Mouse (Mus musculus): ENCODE data around the gene Ddx59. TPM values are rescaled to one million over a fixed set of nuclear protein-coding genes. Genes with fewer than 3 reads are reported as not detected.

Ddx59 gene
- polyA plus RNA-seq, 2 experiments: 3.5 to 5.2 TPM

DNA sequence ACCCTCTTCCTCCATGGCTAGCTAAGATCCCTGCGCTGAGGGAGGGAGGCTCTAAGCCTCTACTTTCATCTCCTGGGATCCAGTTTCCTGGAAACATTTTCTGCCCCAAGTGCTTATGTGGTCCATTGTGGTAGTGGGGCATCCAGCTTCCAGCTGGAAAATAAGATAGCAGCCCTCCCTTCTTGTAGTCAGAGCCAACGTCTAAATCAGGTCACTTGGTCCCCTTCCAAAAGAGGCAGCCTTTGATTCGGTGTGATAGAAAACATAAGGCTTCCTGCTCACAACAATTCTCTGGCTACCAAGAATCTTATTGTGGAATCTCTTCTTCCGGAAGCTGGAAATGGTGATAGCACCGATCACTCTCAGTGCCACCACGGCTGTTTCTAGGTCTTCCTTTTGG is 33.9 kb upstream of the Ddx59 start:
- DNase-seq (ENCODE audit: low read depth in 3 of 3, low spot score in 3 of 3) (no peak), ATAC-seq (ENCODE audit: insufficient read depth) (no peak)
- H3K9ac ChIP-seq (replicated peaks): no peak overlapping the region
- no peak overlapping the region for H3K4me3 ChIP-seq (ENCODE audit: insufficient read depth in 1 of 2, low read depth in 2 of 2, low read length in 2 of 2)
- no peak for TF ChIP-seq CTCF (IDR thresholded peaks at IDR 0.05; ENCODE audit: low read depth)
- no peaks in the 10 kb centered on the region for H3K9me3 ChIP-seq (ENCODE audit: control insufficient read depth, low read length)
- no peaks in the 10 kb centered on the region for H3K36me3 ChIP-seq (replicated peaks; ENCODE audit: control insufficient read depth, insufficient read depth, low read depth)
- no peak overlapping the region for H3K27ac ChIP-seq
- H3K27me3 ChIP-seq (ENCODE audit: control insufficient read depth, insufficient read depth, low read length): no peaks in the 10 kb centered on the region
- no peaks in the 10 kb centered on the region for H3K4me1 ChIP-seq (replicated peaks; ENCODE audit: control insufficient read depth in 2 of 2, insufficient read depth in 2 of 2, low read length in 1 of 2)
- WGBS (ENCODE audit: insufficient replicate concordance): 65% methylated on average over 6 of the region's 6 CpGs
- no peak overlapping the region for H3K4me2 ChIP-seq (ENCODE audit: low read depth)

DNA sequence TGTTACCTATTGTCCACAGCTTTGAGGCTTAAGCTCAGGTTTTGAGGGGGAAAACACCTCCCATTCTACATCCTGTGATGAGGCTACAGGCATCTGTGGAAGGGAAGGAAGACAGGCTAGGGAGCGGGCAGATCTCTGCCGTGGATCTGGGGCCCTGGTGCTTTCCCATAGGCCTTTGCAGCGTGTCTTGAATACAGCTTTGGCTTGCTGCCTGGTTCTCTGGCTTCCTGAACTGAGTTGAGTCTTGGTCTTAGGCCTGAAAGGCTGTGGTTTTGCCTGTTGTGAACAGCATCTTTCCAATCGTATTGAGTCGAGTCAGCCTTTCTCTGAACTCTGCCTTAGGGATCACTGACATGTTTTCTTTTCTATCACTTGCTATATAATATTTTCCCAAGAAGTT is 33.5 kb upstream of the Ddx59 start:
- ATAC-seq (ENCODE audit: insufficient read depth): no peak
- 69% methylated on average over 5 of the region's 5 CpGs for WGBS (ENCODE audit: insufficient replicate concordance)
- Histone ChIP-seq H3K9me3 (ENCODE audit: control insufficient read depth, low read length) (no peaks in the 10 kb centered on the region), H3K27me3 (ENCODE audit: control insufficient read depth, insufficient read depth, low read length) (no peaks in the 10 kb centered on the region), H3K36me3 (replicated peaks; ENCODE audit: control insufficient read depth, insufficient read depth, low read depth) (no peaks in the 10 kb centered on the region), H3K4me3 (ENCODE audit: insufficient read depth in 1 of 2, low read depth in 2 of 2, low read length in 2 of 2) (no peak overlapping the region), H3K4me1 (replicated peaks; ENCODE audit: control insufficient read depth in 2 of 2, insufficient read depth in 2 of 2, low read length in 1 of 2) (no peaks in the 10 kb centered on the region), H3K9ac (replicated peaks) (no peak overlapping the region), H3K27ac (no peak overlapping the region), H3K4me2 (ENCODE audit: low read depth) (no peak overlapping the region)
- TF ChIP-seq CTCF (IDR thresholded peaks at IDR 0.05; ENCODE audit: low read depth) (no peak), EP300 (IDR thresholded peaks at IDR 0.05; ENCODE audit: low read depth) (no peak)
- DNase-seq (ENCODE audit: low read depth in 3 of 3, low spot score in 3 of 3): no peak

DNA sequence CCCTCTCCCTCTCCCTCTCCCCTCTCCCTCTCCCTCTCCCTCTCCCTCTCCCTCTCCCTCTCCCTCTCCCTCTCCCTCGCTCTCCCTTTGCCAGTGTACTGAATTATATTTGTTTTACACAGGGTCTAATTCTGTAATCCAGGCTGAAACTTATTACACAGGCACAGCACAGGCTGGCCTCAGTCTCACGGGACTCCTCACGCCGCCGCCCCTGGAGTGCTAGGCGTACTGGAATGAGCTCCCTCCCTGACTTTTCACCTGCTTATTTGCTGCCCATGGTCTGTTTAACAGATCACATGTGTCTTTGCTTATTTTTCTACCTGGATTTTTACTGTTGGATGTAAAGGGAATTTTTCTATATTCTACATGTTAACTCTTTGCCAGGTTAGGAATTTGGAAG is 28.2 kb upstream of the Ddx59 start:
- WGBS (ENCODE audit: insufficient replicate concordance): 56% methylated on average over 5 of the region's 6 CpGs
- Histone ChIP-seq H3K27me3 (ENCODE audit: control insufficient read depth, insufficient read depth, low read length) (no peaks in the 10 kb centered on the region), H3K4me3 (ENCODE audit: insufficient read depth in 1 of 2, low read depth in 2 of 2, low read length in 2 of 2) (no peak overlapping the region), H3K4me2 (ENCODE audit: low read depth) (no peak overlapping the region), H3K4me1 (replicated peaks; ENCODE audit: control insufficient read depth in 2 of 2, insufficient read depth in 2 of 2, low read length in 1 of 2) (no peaks in the 10 kb centered on the region), H3K9ac (replicated peaks) (no peak overlapping the region), H3K9me3 (ENCODE audit: control insufficient read depth, low read length) (no peaks in the 10 kb centered on the region), H3K36me3 (replicated peaks; ENCODE audit: control insufficient read depth, insufficient read depth, low read depth) (no peaks in the 10 kb centered on the region), H3K27ac (no peak overlapping the region)
- no peak for ATAC-seq (ENCODE audit: insufficient read depth)
- no peak for DNase-seq (ENCODE audit: low read depth in 3 of 3, low spot score in 3 of 3)
- TF ChIP-seq EP300 (IDR thresholded peaks at IDR 0.05; ENCODE audit: low read depth) (no peak), CTCF (IDR thresholded peaks at IDR 0.05; ENCODE audit: low read depth) (no peak)

DNA sequence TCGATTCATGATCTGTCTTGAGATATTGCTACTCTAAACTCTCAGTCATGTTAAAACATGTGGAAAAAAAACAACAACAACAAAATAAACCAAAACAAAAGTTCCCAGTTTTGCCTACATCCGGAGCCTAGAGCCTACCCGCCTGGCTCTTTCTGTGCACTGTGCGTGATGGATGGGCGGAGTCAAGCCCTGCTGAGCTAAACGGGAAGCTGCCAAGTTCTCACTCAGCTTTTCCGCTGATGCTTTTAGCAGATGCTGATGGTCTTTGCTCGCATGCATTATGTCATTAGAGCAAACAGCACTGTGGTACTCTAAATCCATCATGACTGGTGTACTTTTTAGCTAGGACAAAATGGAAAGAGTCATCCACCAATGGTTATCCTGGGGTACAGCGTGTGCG is 20.6 kb upstream of the Ddx59 start:
- 35% methylated on average over 10 of the region's 10 CpGs for WGBS (ENCODE audit: insufficient replicate concordance)
- DNase-seq (ENCODE audit: low read depth in 3 of 3, low spot score in 3 of 3): peak in 2 of 3 experiments; percentile 12 to 13

DNA sequence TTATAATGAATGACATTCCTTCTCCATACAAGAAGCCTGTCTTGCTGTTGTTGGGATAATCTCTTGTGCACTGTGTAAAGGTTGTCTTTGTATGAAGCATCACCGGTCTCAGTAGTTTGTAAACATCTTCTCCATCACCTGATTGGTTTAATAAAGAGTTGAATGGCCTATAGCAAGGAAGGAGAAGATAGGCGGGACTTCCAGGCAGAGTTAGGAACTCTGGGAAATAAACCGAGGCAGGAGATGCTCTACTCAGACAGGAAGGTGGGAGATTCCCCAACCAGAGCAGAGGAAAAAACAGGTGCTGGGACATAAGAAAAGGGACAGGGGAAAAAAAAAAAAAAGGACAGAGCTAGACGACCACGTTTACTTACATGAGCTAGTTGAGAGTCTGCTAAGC is 20.0 kb upstream of the Ddx59 start:
- DNase-seq (ENCODE audit: low read depth in 3 of 3, low spot score in 3 of 3): no peak
- no peak overlapping the region for H3K27ac ChIP-seq
- ATAC-seq (ENCODE audit: insufficient read depth): no peak
- H3K9me3 ChIP-seq (ENCODE audit: control insufficient read depth, low read length): no peaks in the 10 kb centered on the region
- no peaks in the 10 kb centered on the region; the same call in 1 of the 2 replicates for H3K27me3 ChIP-seq (ENCODE audit: control insufficient read depth, insufficient read depth, low read length)
- H3K4me2 ChIP-seq (ENCODE audit: low read depth): peak overlapping the region; percentile 39
- H3K4me3 ChIP-seq (ENCODE audit: insufficient read depth in 1 of 2, low read depth in 2 of 2, low read length in 2 of 2): peak overlapping the region in 1 of 2 experiments; percentile 1; a peak in 1 of 4 replicates
- H3K9ac ChIP-seq (replicated peaks): no peak overlapping the region
- no peaks in the 10 kb centered on the region for H3K36me3 ChIP-seq (replicated peaks; ENCODE audit: control insufficient read depth, insufficient read depth, low read depth)
- 35% methylated on average over 5 of the region's 5 CpGs for WGBS (ENCODE audit: insufficient replicate concordance)
- no peak for TF ChIP-seq CTCF (IDR thresholded peaks at IDR 0.05; ENCODE audit: low read depth)
- no peak for TF ChIP-seq EP300 (IDR thresholded peaks at IDR 0.05; ENCODE audit: low read depth)
- peaks cover 0 to 3% of the 10 kb centered on the region in 2 experiments; a peak in 2 of 4 replicates for H3K4me1 ChIP-seq (replicated peaks; ENCODE audit: control insufficient read depth in 2 of 2, insufficient read depth in 2 of 2, low read length in 1 of 2)

More for the DNA sequence above, 20.6 kb upstream of the Ddx59 start:
- Histone ChIP-seq H3K4me2 (ENCODE audit: low read depth) (peak overlapping the region; percentile 39), H3K4me3 (ENCODE audit: insufficient read depth in 1 of 2, low read depth in 2 of 2, low read length in 2 of 2) (peak overlapping the region in 1 of 2 experiments; percentile 1; a peak in 1 of 4 replicates), H3K27ac (no peak overlapping the region), H3K27me3 (ENCODE audit: control insufficient read depth, insufficient read depth, low read length) (no peaks in the 10 kb centered on the region; the same call in 1 of the 2 replicates), H3K36me3 (replicated peaks; ENCODE audit: control insufficient read depth, insufficient read depth, low read depth) (no peaks in the 10 kb centered on the region), H3K9ac (replicated peaks) (no peak overlapping the region), H3K9me3 (ENCODE audit: control insufficient read depth, low read length) (no peaks in the 10 kb centered on the region), H3K4me1 (replicated peaks; ENCODE audit: control insufficient read depth in 2 of 2, insufficient read depth in 2 of 2, low read length in 1 of 2) (peaks cover 0 to 3% of the 10 kb centered on the region in 2 experiments; a peak in 2 of 4 replicates)
- ATAC-seq (ENCODE audit: insufficient read depth): peak; percentile 28; the same call in 1 of the 2 replicates
- no peak for TF ChIP-seq EP300 (IDR thresholded peaks at IDR 0.05; ENCODE audit: low read depth)
- no peak for TF ChIP-seq CTCF (IDR thresholded peaks at IDR 0.05; ENCODE audit: low read depth)
